Mouse (Mus musculus): ENCODE measurements around the gene Napsa. TPM values are rescaled to one million over a fixed set of nuclear protein-coding genes. Genes with fewer than 3 reads are reported as not detected.

The Napsa gene
- not detected in 2 replicates for polyA plus RNA-seq (2012; ENCODE audit: insufficient read depth, insufficient read length, low replicate concordance, missing spikeins)

DNA sequence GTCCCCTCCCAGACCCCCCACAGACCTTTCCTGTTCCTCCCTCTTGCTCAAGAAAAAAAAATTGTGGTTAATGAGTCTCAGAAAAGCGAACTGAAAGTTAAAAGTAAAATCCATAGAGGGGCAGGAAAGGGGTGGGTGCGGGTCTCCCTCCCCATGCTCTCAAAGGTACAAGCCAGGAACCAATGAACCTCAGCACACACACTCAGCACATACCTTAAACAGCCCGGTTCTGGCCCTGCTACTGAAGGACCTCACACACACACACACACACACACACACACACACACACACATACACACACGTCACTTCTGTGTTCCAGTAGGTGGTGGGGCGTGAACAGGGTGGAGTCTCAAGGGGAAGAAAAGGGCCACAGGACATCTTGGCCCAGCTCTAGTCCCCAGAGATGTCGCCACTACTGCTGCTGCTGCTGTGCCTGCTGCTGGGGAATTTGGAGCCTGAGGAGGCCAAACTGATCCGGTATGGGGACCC, at the start of gene Napsa:
Gene Napsa, plus strand, starts transcription at position 168 of the 489 bp plus-strand sequence.
- Histone ChIP-seq H3K27ac (ENCODE audit: insufficient read depth, low read depth, low read length) (no peak within 1 kb of the TSS), H3K4me1 (ENCODE audit: control insufficient read depth, insufficient read depth, low read length) (no peaks in the 10 kb centered on the region), H3K4me3 (ENCODE audit: insufficient read depth, low read depth, low read length) (no peak within 1 kb of the TSS)
- TF ChIP-seq POLR2A (IDR thresholded peaks at IDR 0.05; ENCODE audit: insufficient read depth, low read depth, low read length) (no peak), CTCF (IDR thresholded peaks at IDR 0.05; ENCODE audit: insufficient read depth, low read depth, low read length) (no peak)
- WGBS = 41% methylated on average over 7 of the region's 7 CpGs

DNA sequence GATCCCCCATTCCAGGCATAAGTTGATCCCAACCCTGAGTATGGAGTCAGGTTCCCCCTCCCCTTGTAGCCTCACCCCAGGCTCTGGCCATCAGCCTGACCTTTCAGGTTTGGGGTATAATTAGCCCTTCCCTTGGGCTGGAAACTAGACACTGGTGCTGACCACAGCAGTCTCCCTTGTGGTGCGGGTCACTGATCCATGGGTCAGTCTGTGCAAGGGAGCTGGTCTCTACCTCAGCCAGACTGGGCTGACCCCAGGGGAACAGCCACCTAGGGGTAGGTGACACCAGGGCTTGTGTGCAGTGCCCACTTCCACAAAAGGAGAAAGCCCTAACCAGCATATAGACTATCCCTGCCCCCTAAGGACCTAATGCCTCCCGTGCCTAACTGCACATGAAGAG, 49.1 kb upstream of the Napsa start:
- no peak overlapping the region for H3K4me3 ChIP-seq (ENCODE audit: insufficient read depth, low read depth, low read length)

DNA sequence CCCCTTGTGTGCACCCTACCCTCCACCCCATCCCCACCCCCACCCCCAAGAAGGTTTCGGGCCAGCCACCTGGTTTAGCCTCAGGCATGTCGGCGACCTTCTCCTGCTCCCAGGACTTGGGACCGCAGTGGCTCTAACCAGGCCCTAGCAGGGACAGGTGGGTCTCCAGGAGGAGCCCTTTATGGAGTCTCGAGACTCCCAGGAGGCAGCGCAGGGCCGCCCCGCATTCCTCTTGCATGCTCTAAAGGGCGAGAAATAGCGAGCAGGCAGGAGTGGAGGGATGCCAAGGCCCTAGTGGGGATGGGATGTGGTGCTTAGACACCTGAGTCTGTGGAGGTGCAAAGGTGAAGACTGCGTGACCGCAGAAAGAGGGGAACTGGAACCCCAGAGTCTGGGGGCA, 47.7 kb upstream of the Napsa start, which contains the start of gene Mybpc2:
Gene Mybpc2, minus strand, starts transcription at position 155 of the 400 bp plus-strand sequence.
- no peak for TF ChIP-seq POLR2A (IDR thresholded peaks at IDR 0.05; ENCODE audit: insufficient read depth, low read depth, low read length)
- TF ChIP-seq CTCF (IDR thresholded peaks at IDR 0.05; ENCODE audit: insufficient read depth, low read depth, low read length) = no peak
- Histone ChIP-seq H3K4me3 (ENCODE audit: insufficient read depth, low read depth, low read length) (no peak within 1 kb of the TSS), H3K4me1 (ENCODE audit: control insufficient read depth, insufficient read depth, low read length) (peaks cover 15% of the 10 kb centered on the region), H3K27ac (ENCODE audit: insufficient read depth, low read depth, low read length) (no peak within 1 kb of the TSS)
- WGBS = 53% methylated on average over 12 of the region's 12 CpGs

More for the DNA sequence above, 49.1 kb upstream of the Napsa start:
- WGBS = 80% methylated on average over 2 of the region's 2 CpGs
- TF ChIP-seq CTCF (IDR thresholded peaks at IDR 0.05; ENCODE audit: insufficient read depth, low read depth, low read length) (no peak), POLR2A (IDR thresholded peaks at IDR 0.05; ENCODE audit: insufficient read depth, low read depth, low read length) (no peak)
- H3K27ac ChIP-seq (ENCODE audit: insufficient read depth, low read depth, low read length) = no peak overlapping the region
- peaks cover 13% of the 10 kb centered on the region for H3K4me1 ChIP-seq (ENCODE audit: control insufficient read depth, insufficient read depth, low read length)

DNA sequence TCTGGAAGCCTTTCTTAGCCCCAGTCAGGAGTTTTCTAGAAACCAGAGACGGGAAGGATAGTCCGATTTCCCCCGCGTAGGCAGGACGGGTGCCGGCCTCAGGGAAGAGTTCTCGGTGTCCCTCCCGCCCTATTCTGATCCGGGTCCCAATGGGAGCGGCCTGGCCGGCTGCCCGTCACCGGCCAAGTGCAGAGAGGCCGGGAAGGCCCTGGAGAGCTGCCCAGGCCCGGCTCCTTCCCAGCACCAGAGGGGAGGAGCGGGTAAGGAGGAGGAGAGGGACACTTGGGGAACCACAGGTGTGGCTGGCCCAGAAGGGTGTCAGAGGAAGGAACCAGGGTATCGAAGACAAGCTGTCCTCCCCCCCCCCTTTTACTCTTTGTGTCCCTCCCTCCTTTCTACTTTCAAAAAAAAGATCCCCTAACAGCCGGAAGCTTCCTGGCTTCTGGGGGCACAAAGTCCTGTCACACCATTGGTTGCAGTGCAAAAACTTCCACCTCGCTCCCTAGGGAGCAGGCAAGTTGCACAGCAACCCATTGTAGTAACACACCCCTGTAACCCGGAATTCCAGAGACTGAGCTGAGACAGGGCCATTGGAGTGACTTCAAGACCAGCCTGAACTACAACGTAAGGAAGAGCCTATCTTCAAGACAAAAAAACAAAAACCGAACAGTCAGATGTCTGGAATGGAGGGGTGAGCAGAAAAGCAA, 46.9 kb upstream of the Napsa start:
- 19% methylated on average over 22 of the region's 22 CpGs for WGBS
- H3K4me3 ChIP-seq (ENCODE audit: insufficient read depth, low read depth, low read length) = no peak overlapping the region
- no peak overlapping the region for H3K27ac ChIP-seq (ENCODE audit: insufficient read depth, low read depth, low read length)
- TF ChIP-seq CTCF (IDR thresholded peaks at IDR 0.05; ENCODE audit: insufficient read depth, low read depth, low read length) = no peak
- no peak for TF ChIP-seq POLR2A (IDR thresholded peaks at IDR 0.05; ENCODE audit: insufficient read depth, low read depth, low read length)
- peaks cover 15% of the 10 kb centered on the region for H3K4me1 ChIP-seq (ENCODE audit: control insufficient read depth, insufficient read depth, low read length)

DNA sequence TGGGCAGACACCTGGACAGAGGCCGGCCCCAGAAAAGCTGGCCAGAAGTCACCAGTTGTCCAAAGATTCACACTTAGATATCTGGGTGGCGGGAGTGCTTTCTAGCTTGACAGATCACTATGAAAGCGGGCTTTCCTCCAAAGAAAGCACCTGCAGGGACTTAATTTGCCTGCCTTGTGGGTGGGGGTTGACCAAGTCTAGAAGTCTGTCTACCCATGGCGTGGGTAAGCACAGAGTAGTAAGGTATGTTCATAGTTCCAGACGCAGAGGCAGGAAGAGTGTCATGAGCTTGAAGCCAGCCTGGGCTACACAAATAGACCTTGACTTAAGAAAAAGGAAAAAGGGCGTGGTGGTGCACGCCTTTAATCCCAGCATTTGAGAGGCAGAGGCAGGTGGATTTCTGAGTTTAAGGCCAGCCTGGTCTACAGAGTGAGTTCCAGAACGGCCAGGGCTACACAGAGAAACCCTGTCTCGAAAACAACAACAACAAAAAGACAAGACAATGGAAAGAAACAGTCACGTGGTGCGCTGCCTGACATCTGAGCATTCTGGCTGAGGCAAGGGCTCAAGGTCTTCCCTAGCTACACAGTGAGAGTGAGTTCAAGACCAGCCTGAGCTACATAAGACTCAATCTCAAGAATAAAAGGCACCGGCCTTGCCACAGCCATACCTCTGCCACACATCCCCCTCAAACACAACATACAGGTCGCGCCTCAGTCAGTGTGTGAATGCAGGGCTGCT, 45.6 kb upstream of the Napsa start:
- TF ChIP-seq CTCF (IDR thresholded peaks at IDR 0.05; ENCODE audit: insufficient read depth, low read depth, low read length) (no peak), POLR2A (IDR thresholded peaks at IDR 0.05; ENCODE audit: insufficient read depth, low read depth, low read length) (no peak)
- WGBS = 91% methylated on average over 14 of the region's 14 CpGs
- H3K4me3 ChIP-seq (ENCODE audit: insufficient read depth, low read depth, low read length) = no peak overlapping the region
- H3K27ac ChIP-seq (ENCODE audit: insufficient read depth, low read depth, low read length) = no peak overlapping the region
- peaks cover 14% of the 10 kb centered on the region for H3K4me1 ChIP-seq (ENCODE audit: control insufficient read depth, insufficient read depth, low read length)

DNA sequence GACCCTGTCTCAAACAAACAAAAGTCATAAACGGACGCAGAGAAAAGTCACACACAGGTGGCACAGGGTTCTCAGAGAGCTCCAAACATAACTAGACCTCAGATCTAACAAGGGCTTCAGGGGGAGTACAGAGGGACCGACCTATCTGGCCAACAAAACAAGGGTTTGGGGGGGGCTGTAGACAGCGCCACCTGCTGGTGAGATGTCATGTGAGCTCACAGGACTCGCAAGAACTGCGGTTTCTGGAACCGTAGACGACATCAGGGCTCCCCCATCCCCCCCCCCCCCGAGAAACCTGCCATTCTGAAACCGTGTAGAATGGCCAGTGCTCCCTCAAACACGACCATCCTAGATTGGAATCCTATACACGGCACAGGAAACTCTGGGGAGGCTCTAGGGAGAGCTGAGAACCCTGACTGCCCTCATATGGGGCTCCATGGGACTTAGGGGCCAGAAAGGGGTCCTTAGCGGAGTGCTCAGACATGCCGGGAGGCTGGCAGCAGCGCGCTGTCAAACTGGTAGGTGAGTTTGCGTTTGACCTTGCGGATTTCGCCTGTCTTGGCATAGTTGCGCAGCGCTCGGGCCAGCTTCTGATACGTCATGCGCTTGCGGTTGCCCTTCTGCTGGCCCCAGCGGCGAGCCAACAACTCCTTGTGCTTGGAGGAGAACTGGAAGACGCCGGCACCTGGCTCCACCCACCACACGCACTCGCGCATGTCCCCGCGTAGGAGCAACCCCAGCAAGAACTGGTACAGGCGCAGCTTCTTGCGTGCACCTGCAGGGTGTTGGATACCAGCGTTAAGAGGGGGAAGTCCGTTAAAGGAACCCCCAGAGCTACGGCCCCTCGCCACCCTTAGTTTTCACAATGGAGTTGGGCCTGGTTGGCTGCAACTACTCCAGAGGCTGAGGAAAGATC, 44.4 kb upstream of the Napsa start:
- WGBS = 5% methylated on average over 40 of the region's 40 CpGs
- Histone ChIP-seq H3K27ac (ENCODE audit: insufficient read depth, low read depth, low read length) (no peak overlapping the region), H3K4me3 (ENCODE audit: insufficient read depth, low read depth, low read length) (peak overlapping the region; percentile 43), H3K4me1 (ENCODE audit: control insufficient read depth, insufficient read depth, low read length) (peaks cover 10% of the 10 kb centered on the region)
- no peak for TF ChIP-seq POLR2A (IDR thresholded peaks at IDR 0.05; ENCODE audit: insufficient read depth, low read depth, low read length)
- TF ChIP-seq CTCF (IDR thresholded peaks at IDR 0.05; ENCODE audit: insufficient read depth, low read depth, low read length) = peak; percentile 77; the same call in 1 of the 2 replicates

DNA sequence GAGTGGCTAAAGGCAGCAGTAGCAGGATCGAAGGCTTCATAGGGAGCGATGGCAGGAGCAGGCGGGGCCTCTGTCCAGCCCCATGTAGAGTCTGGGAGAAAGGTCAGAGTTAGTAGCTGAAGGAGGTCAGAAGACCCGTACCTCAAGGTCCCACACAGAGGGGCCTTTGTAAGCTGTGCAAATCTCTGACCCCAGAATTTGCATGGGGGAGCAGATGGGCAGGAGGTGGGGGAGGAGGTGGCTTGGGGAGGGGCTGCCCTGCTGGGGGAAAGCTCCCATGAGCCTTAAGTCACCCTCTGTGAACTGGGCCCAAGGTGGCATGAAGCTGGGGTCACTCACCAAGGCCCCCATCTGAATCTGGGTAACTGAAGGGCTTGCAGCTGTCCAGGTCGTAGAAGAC, 42.7 kb upstream of the Napsa start:
- TF ChIP-seq CTCF (IDR thresholded peaks at IDR 0.05; ENCODE audit: insufficient read depth, low read depth, low read length) (no peak), POLR2A (IDR thresholded peaks at IDR 0.05; ENCODE audit: insufficient read depth, low read depth, low read length) (no peak)
- Histone ChIP-seq H3K4me3 (ENCODE audit: insufficient read depth, low read depth, low read length) (no peak overlapping the region), H3K4me1 (ENCODE audit: control insufficient read depth, insufficient read depth, low read length) (peaks cover 10% of the 10 kb centered on the region), H3K27ac (ENCODE audit: insufficient read depth, low read depth, low read length) (no peak overlapping the region)
- WGBS = 80% methylated on average over 5 of the region's 5 CpGs

DNA sequence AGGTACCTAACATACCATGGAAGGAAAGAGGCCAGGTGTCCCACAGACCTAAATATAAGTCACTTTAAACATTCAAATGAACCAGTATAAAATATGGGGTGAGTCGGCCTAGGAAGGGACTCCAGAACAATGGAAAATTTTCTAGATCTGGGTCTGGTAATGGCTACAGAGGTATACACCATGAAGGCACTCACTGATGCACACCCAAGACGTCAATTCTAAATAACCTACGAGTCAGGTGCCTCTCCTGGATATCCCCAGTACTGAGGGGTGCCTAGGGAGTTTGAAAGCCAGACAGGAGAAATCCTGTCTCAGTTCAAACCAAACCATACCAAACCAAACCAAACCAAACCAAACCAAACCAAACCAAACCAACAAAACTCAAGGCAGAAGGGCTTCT, 41.7 kb upstream of the Napsa start:
- WGBS = 87% methylated on average over 3 of the region's 3 CpGs
- peaks cover 5% of the 10 kb centered on the region for H3K4me1 ChIP-seq (ENCODE audit: control insufficient read depth, insufficient read depth, low read length)
- H3K27ac ChIP-seq (ENCODE audit: insufficient read depth, low read depth, low read length) = no peak overlapping the region
- H3K4me3 ChIP-seq (ENCODE audit: insufficient read depth, low read depth, low read length) = no peak overlapping the region
- TF ChIP-seq CTCF (IDR thresholded peaks at IDR 0.05; ENCODE audit: insufficient read depth, low read depth, low read length) (no peak), POLR2A (IDR thresholded peaks at IDR 0.05; ENCODE audit: insufficient read depth, low read depth, low read length) (no peak)
